In the genomic region with DNA sequence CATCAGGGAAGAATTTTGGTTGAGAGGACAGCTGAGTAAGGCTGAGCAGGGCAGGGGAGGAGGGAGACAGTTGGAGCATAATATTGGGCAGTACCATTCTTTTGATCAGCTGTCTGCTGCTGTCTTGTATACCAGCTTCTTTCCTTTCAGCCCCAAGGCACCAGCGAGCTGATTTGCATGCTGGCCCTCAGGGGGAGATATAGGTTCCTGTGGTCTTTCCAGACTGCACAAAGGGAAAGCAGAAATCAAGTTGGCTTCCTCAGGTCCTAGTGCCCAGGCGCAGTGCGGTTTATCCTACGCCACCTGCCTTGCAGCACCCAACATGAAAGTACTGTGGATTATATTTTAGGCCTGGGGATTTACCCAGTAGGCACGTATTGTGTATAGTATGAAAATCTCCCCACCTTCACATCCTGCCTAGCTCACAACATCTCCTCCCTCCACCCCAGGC, we compare ENCODE assay signal across 19 mouse cellular contexts. TPM values are rescaled to one million over a fixed set of nuclear protein-coding genes. Genes with fewer than 3 reads are reported as not detected.
A peak's percentile ranks its signal among the peaks of the same experiment; 100 is the strongest.
DNase-seq lines count a peak whose midpoint lies in the region; ATAC-seq lines count a peak whose summit lies in the region.
"Had no signal": no experiment of that assay in that cellular context is flagged by ENCODE, and none has a peak within 500 bp of the region (broad histone marks: within the 10 kb centered on the region; RNA-seq: fewer than 3 reads in every experiment).

No protein-coding gene starts in this region.

- H3K4me3 ChIP-seq in midbrain, embryonic 14.5 days (replicated peaks; ENCODE audit: low read depth, low read length), result no peak overlapping the region
- H3K4me3 ChIP-seq in midbrain, embryonic 16.5 days (ENCODE audit: low read depth, low read length), result no peak overlapping the region
- H3K4me3 ChIP-seq: erythroblast, embryonic 14.5 days; limb, embryonic 15.5 days; megakaryocyte, embryonic 14.5 days; neural tube, embryonic 13.5 days had no signal

- no peak overlapping the region for H3K27ac ChIP-seq in midbrain, embryonic 14.5 days (replicated peaks; ENCODE audit: low read depth, low read length)
- no peak overlapping the region for H3K27ac ChIP-seq in midbrain, embryonic 16.5 days (ENCODE audit: low read length)
- H3K27ac ChIP-seq: hindbrain, embryonic 14.5 days; kidney, postnatal 0 days; limb, embryonic 15.5 days; neural tube, embryonic 13.5 days had no signal

- no peak overlapping the region for H3K4me2 ChIP-seq in midbrain, embryonic 14.5 days (ENCODE audit: low read length)
- no peak overlapping the region for H3K4me2 ChIP-seq in midbrain, embryonic 16.5 days (ENCODE audit: low read length)
- H3K4me2 ChIP-seq: hindbrain, embryonic 14.5 days; limb, embryonic 15.5 days; neural tube, embryonic 13.5 days had no signal

- WGBS in midbrain, embryonic 14.5 days, result 57% methylated on average over 5 of the region's 5 CpGs
- 54% methylated on average over 5 of the region's 5 CpGs for WGBS in midbrain, embryonic 16.5 days

- DNase-seq in midbrain, embryonic 14.5 days, result peak; percentile 42
- DNase-seq in skeletal muscle tissue, adult 2 months (ENCODE audit: low read depth, low spot score), result peak; percentile 10
- DNase-seq in thymus, postnatal 4 days, result peak; percentile 60
- DNase-seq in urinary bladder, postnatal 10 days (ENCODE audit: low spot score), result no peak
- no peak for DNase-seq in layer of hippocampus, adult 9-11 months
- DNase-seq in kidney, adult 18-20 months, result no peak
- DNase-seq: layer of hippocampus, postnatal 36 days had no signal

- H3K36me3 ChIP-seq in midbrain, embryonic 14.5 days (ENCODE audit: control insufficient read depth, insufficient read depth, low read length), result no peaks in the 10 kb centered on the region
- H3K36me3 ChIP-seq in midbrain, embryonic 16.5 days (ENCODE audit: control insufficient read depth, insufficient read depth, low read length), result no peaks in the 10 kb centered on the region
- H3K36me3 ChIP-seq: limb, embryonic 15.5 days; neural tube, embryonic 13.5 days had no signal

- ATAC-seq in midbrain, embryonic 14.5 days (ENCODE audit: low FRiP score, low TSS enrichment), result no peak
- no peak for ATAC-seq in midbrain, embryonic 16.5 days
- ATAC-seq in hematopoietic stem cell, adult 5-6 weeks (replicated peaks in 1 of 2; ENCODE audit: insufficient read depth in 1 of 2, low FRiP score in 2 of 2, low TSS enrichment in 1 of 2, low read depth in 1 of 2, poor library complexity in 2 of 2, severe bottlenecking in 2 of 2), result peak; percentile 78 to 80

- H3K9ac ChIP-seq in midbrain, embryonic 14.5 days (replicated peaks; ENCODE audit: low read length), result no peak overlapping the region
- no peak overlapping the region for H3K9ac ChIP-seq in midbrain, embryonic 16.5 days (ENCODE audit: low read depth, low read length)
- H3K9ac ChIP-seq: hindbrain, embryonic 14.5 days; limb, embryonic 15.5 days; neural tube, embryonic 13.5 days had no signal

- no peaks in the 10 kb centered on the region for H3K4me1 ChIP-seq in midbrain, embryonic 14.5 days (ENCODE audit: control insufficient read depth, insufficient read depth, low read length)
- H3K4me1 ChIP-seq in midbrain, embryonic 16.5 days (ENCODE audit: control insufficient read depth, insufficient read depth, low read length), result no peaks in the 10 kb centered on the region
- H3K4me1 ChIP-seq: limb, embryonic 15.5 days; neural tube, embryonic 13.5 days had no signal

- H3K9me3 ChIP-seq in midbrain, embryonic 14.5 days (ENCODE audit: control insufficient read depth, low read length), result no peaks in the 10 kb centered on the region
- H3K9me3 ChIP-seq in midbrain, embryonic 16.5 days (replicated peaks; ENCODE audit: control insufficient read depth, low read length, poor library complexity, severe bottlenecking), result no peaks in the 10 kb centered on the region
- H3K9me3 ChIP-seq: limb, embryonic 15.5 days; megakaryocyte, embryonic 14.5 days; neural tube, embryonic 13.5 days had no signal

- no peaks in the 10 kb centered on the region for H3K27me3 ChIP-seq in midbrain, embryonic 14.5 days (ENCODE audit: control insufficient read depth, insufficient read depth, low read length)
- H3K27me3 ChIP-seq in midbrain, embryonic 16.5 days (ENCODE audit: control insufficient read depth, insufficient read depth, low read depth, low read length), result no peaks in the 10 kb centered on the region
- H3K27me3 ChIP-seq: limb, embryonic 15.5 days; neural tube, embryonic 13.5 days had no signal

RNA-seq across cellular contexts. Expression of a gene that starts 2.6 kb away (rescaled TPM):
- polyA plus RNA-seq in midbrain, embryonic 14.5 days (2014; fragmentation: Nextera tagmentation; extraction: Ambion mirVana), result not detected in 2 replicates
- not detected in 2 replicates for polyA plus RNA-seq in midbrain, embryonic 16.5 days (2015; fragmentation: Nextera tagmentation; extraction: Ambion mirVana)
- total RNA-seq in hematopoietic stem cell, adult 5-6 weeks (2017), result not detected in 2 replicates
- total RNA-seq: layer of hippocampus, postnatal 36 days; MEL had no signal
- polyA plus RNA-seq: cortical plate, adult 2 months; erythroblast, embryonic 14.5 days; heart, embryonic 14.5 days; hindbrain, embryonic 14.5 days; kidney, postnatal 0 days; limb, embryonic 15.5 days; neural tube, embryonic 13.5 days; stomach, embryonic 16.5 days had no signal

RNA-seq across cellular contexts. Expression of a gene that starts 9.6 kb away (rescaled TPM):
- not detected in 2 replicates for polyA plus RNA-seq in midbrain, embryonic 14.5 days (2014; fragmentation: Nextera tagmentation; extraction: Ambion mirVana)
- not detected in 2 replicates for polyA plus RNA-seq in midbrain, embryonic 16.5 days (2015; fragmentation: Nextera tagmentation; extraction: Ambion mirVana)
- total RNA-seq in hematopoietic stem cell, adult 5-6 weeks (2017), result 2.9 and 6.0 TPM in 2 replicates
- total RNA-seq: MEL had no signal
- polyA plus RNA-seq: heart, embryonic 14.5 days; neural tube, embryonic 13.5 days had no signal

RNA-seq across cellular contexts. Expression of a gene that starts 37.8 kb away (rescaled TPM):
- polyA plus RNA-seq in midbrain, embryonic 14.5 days (2014; fragmentation: Nextera tagmentation; extraction: Ambion mirVana), result 68.3 and 74.3 TPM in 2 replicates
- polyA plus RNA-seq in midbrain, embryonic 16.5 days (2015; fragmentation: Nextera tagmentation; extraction: Ambion mirVana), result 58.8 and 61.4 TPM in 2 replicates
- 35.3 and 36.8 TPM in 2 replicates for total RNA-seq in hematopoietic stem cell, adult 5-6 weeks (2017)

RNA-seq across cellular contexts. Expression of a gene that starts 55.8 kb away (rescaled TPM):
- 0.18 TPM in 1 of 2 replicates, not detected in the other for polyA plus RNA-seq in midbrain, embryonic 14.5 days (2014; fragmentation: Nextera tagmentation; extraction: Ambion mirVana)
- polyA plus RNA-seq in midbrain, embryonic 16.5 days (2015; fragmentation: Nextera tagmentation; extraction: Ambion mirVana), result 0.06 and 0.20 TPM in 2 replicates
- 5.2 and 5.9 TPM in 2 replicates for total RNA-seq in hematopoietic stem cell, adult 5-6 weeks (2017)
- polyA plus RNA-seq: erythroblast, embryonic 14.5 days had no signal

Comparison
In these comparisons a context has a peak if more than half of its experiments do, and no peak if none do; other contexts are left out.
1. ATAC-seq: peak in hematopoietic stem cell, adult 5-6 weeks (2 of 2); none in midbrain, embryonic 14.5 days (single experiment) and midbrain, embryonic 16.5 days (single experiment).
2. DNase-seq: peak in midbrain, embryonic 14.5 days (single experiment), skeletal muscle tissue, adult 2 months (single experiment) and thymus, postnatal 4 days (single experiment); none in urinary bladder, postnatal 10 days (single experiment), layer of hippocampus, adult 9-11 months (single experiment) and kidney, adult 18-20 months (single experiment).